Mouse (Mus musculus): ENCODE data around the gene Gp1bb. TPM values are rescaled to one million over a fixed set of nuclear protein-coding genes. Genes with fewer than 3 reads are reported as not detected.

The Gp1bb gene
- total RNA-seq, 4 experiments from 2014 or later = 0.36 to 1.1 (median 0.93) TPM; not detected in 1

- DNase-seq (ENCODE audit: low spot score in 2 of 2) = no peak
Measured at GRCm38 (mm10) chr16:18628948-18629340, 6.7 kb upstream of the Gp1bb start.

- no peak for DNase-seq (ENCODE audit: low spot score in 2 of 2)
Measured at GRCm38 (mm10) chr16:18628206-18628947, 6.2 kb upstream of the Gp1bb start.

- DNase-seq (ENCODE audit: low spot score in 2 of 2) = no peak
Measured at GRCm38 (mm10) chr16:18627163-18627562, 5.0 kb upstream of the Gp1bb start.

- DNase-seq (ENCODE audit: low spot score in 2 of 2) = peak; percentile 66 to 85
Measured at GRCm38 (mm10) chr16:18626376-18626878, 4.2 kb upstream of the Gp1bb start, which contains the start of gene Gm49601. Gene Gm49601 (minus strand): TSS chr16:18626427.

- DNase-seq (ENCODE audit: low spot score in 2 of 2) = peak; percentile 69 to 87
Measured at GRCm38 (mm10) chr16:18625791-18626311, 3.6 kb upstream of the Gp1bb start.

- no peak for DNase-seq (ENCODE audit: low spot score in 2 of 2)
Measured at GRCm38 (mm10) chr16:18625097-18625496, 2.9 kb upstream of the Gp1bb start.

- no peak for DNase-seq (ENCODE audit: low spot score in 2 of 2)
Measured at GRCm38 (mm10) chr16:18624641-18625040, 2.4 kb upstream of the Gp1bb start.

GRCm38 (mm10) chr16:18623751-18624540 lies 1.7 kb upstream of the Gp1bb start:
- no peak for DNase-seq (ENCODE audit: low spot score in 2 of 2)

- peak in 1 of 2 experiments; percentile 32 for DNase-seq (ENCODE audit: low spot score in 2 of 2)
Measured at GRCm38 (mm10) chr16:18622916-18623750, 930 bp upstream of the Gp1bb start.

- DNase-seq (ENCODE audit: low spot score in 2 of 2) = peak in 1 of 2 experiments; percentile 46
Measured at GRCm38 (mm10) chr16:18621362-18622001, 721 bp downstream of the Gp1bb start.

GRCm38 (mm10) chr16:18620601-18621361 lies 1.4 kb downstream of the Gp1bb start:
- DNase-seq (ENCODE audit: low spot score in 2 of 2) = peak in 1 of 2 experiments; percentile 39

GRCm38 (mm10) chr16:18620201-18620600 lies 2.0 kb downstream of the Gp1bb start:
- DNase-seq (ENCODE audit: low spot score in 2 of 2) = no peak

- DNase-seq (ENCODE audit: low spot score in 2 of 2) = no peak
Measured at GRCm38 (mm10) chr16:18619110-18619509, 3.1 kb downstream of the Gp1bb start.

- DNase-seq (ENCODE audit: low spot score in 2 of 2) = no peak
Measured at GRCm38 (mm10) chr16:18618297-18618696, 3.9 kb downstream of the Gp1bb start.

GRCm38 (mm10) chr16:18617370-18618065 lies 4.7 kb downstream of the Gp1bb start:
- peak in 1 of 2 experiments; percentile 93 for DNase-seq (ENCODE audit: low spot score in 2 of 2)

GRCm38 (mm10) chr16:18613301-18613700 lies 8.9 kb downstream of the Gp1bb start:
- no peak for DNase-seq (ENCODE audit: low spot score in 2 of 2)

GRCm38 (mm10) chr16:18611752-18612151 lies 10.5 kb downstream of the Gp1bb start:
- no peak for DNase-seq (ENCODE audit: low spot score in 2 of 2)

GRCm38 (mm10) chr16:18609099-18609498 lies 13.1 kb downstream of the Gp1bb start:
- DNase-seq (ENCODE audit: low spot score in 2 of 2) = no peak

GRCm38 (mm10) chr16:18608226-18608625 lies 14.0 kb downstream of the Gp1bb start:
- DNase-seq (ENCODE audit: low spot score in 2 of 2) = no peak

Data from left cerebral cortex, adult 8-10 months (tissue).